Mouse (Mus musculus) testis, adult 2 months (tissue): Measurements from ENCODE around the gene Plpp1. TPM values are rescaled to one million over a fixed set of nuclear protein-coding genes. Genes with fewer than 3 reads are reported as not detected.

Source experiments
- H3K27ac ChIP-seq: fragments of 200-500 bp; 2 replicates; pipeline ENCODE4 v1.5.1; 2012; ENCODE audit warnings: low read depth, low read length; ENCODE audit not compliant: control insufficient read depth, insufficient read depth
- H3K27me3 ChIP-seq: fragments of 200-500 bp; 2 replicates; pipeline ENCODE4 v1.6.1; 2012; ENCODE audit warnings: mild to moderate bottlenecking, low read length, moderate library complexity; ENCODE audit not compliant: control insufficient read depth, insufficient read depth
- H3K36me3 ChIP-seq: fragments of 200-500 bp; 2 replicates; pipeline ENCODE4 v1.6.1; 2012; ENCODE audit warnings: mild to moderate bottlenecking, low read length; ENCODE audit not compliant: control insufficient read depth, insufficient read depth
- H3K4me1 ChIP-seq: fragments of 200-500 bp; 2 replicates; pipeline ENCODE4 v1.6.1; 2012; ENCODE audit warnings: low read length; ENCODE audit not compliant: control insufficient read depth, insufficient read depth
- H3K4me3 ChIP-seq: fragments of 200-500 bp; 2 replicates; pipeline ENCODE4 v1.5.1; 2012; ENCODE audit warnings: low read depth, mild to moderate bottlenecking, low read length, moderate library complexity, mixed read lengths; ENCODE audit not compliant: control insufficient read depth
- CTCF ChIP-seq: fragments of 200-500 bp; IDR thresholded peaks from 2 replicates; pipeline ENCODE4 v1.5.1; 2012; ENCODE audit warnings: low read depth, mild to moderate bottlenecking, inconsistent platforms, low read length, moderate library complexity; ENCODE audit not compliant: control insufficient read depth, insufficient read depth, insufficient replicate concordance
- POLR2A ChIP-seq: fragments of 200-500 bp; IDR thresholded peaks from 2 replicates; pipeline ENCODE4 v1.6.1; 2012; ENCODE audit warnings: low read depth, mild to moderate bottlenecking, inconsistent platforms, low read length, moderate library complexity; ENCODE audit not compliant: control insufficient read depth
- polyA plus RNA-seq: library from polyadenylated mRNA; depleted of rRNA; stranded (reverse); fragments of >200 nt; gene quantifications from 2 replicates; pipeline ENCODE4 v1.2.3, GENCODE M21; 2012

The Plpp1 gene
- polyA plus RNA-seq, 1 experiment, result 115 TPM

- TF ChIP-seq CTCF (no peak), POLR2A (no peak)
These were observed 53.2 kb downstream of the Plpp1 start for GRCm38 (mm10) chr13:112853710-112854316.

GRCm38 (mm10) chr13:112854402-112854801, 53.8 kb downstream of the Plpp1 start:
- no peak overlapping the region for H3K27ac ChIP-seq
- H3K4me1 ChIP-seq, result no peaks in the 10 kb centered on the region
- no peaks in the 10 kb centered on the region for H3K36me3 ChIP-seq
- TF ChIP-seq POLR2A (no peak), CTCF (no peak)
- no peaks in the 10 kb centered on the region for H3K27me3 ChIP-seq
- H3K4me3 ChIP-seq, result no peak overlapping the region

More at GRCm38 (mm10) chr13:112853710-112854316, 53.2 kb downstream of the Plpp1 start:
- Histone ChIP-seq H3K4me3 (no peak overlapping the region), H3K27me3 (no peaks in the 10 kb centered on the region), H3K36me3 (no peaks in the 10 kb centered on the region), H3K4me1 (no peaks in the 10 kb centered on the region), H3K27ac (no peak overlapping the region)

DNA sequence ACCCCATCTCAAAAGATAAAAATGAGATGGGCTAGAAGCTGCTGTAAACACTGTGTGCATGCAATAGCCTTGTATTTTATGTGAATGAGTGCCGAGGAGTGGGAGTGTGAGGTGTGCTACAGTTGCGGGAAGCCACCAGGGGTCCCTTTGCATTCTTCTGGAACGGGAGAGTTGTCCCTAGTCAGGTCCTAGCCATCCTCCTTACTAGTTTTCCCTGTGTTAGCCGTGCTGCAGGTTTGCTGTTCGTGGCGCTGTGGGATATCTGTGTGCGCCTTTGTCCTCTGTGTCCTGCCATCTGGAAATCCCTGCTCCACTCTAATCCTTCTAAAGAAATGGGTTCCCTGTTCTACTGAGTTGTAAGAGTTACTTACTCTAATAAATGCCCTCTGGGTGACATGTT, 57.3 kb downstream of the Plpp1 start:
- no peak for TF ChIP-seq CTCF
- TF ChIP-seq POLR2A, result no peak
- Histone ChIP-seq H3K36me3 (no peaks in the 10 kb centered on the region), H3K4me1 (no peaks in the 10 kb centered on the region), H3K27me3 (no peaks in the 10 kb centered on the region), H3K4me3 (no peak overlapping the region), H3K27ac (no peak overlapping the region)

- no peak overlapping the region for H3K4me3 ChIP-seq
- H3K4me1 ChIP-seq, result no peaks in the 10 kb centered on the region
- no peaks in the 10 kb centered on the region for H3K36me3 ChIP-seq
- no peaks in the 10 kb centered on the region for H3K27me3 ChIP-seq
- H3K27ac ChIP-seq, result no peak overlapping the region
- TF ChIP-seq CTCF (no peak), POLR2A (no peak)
These were observed 59.1 kb downstream of the Plpp1 start for GRCm38 (mm10) chr13:112859574-112860134.

GRCm38 (mm10) chr13:112860370-112860769, 59.8 kb downstream of the Plpp1 start:
- H3K27ac ChIP-seq, result no peak overlapping the region
- H3K36me3 ChIP-seq, result no peaks in the 10 kb centered on the region
- no peak overlapping the region for H3K4me3 ChIP-seq
- no peaks in the 10 kb centered on the region for H3K27me3 ChIP-seq
- H3K4me1 ChIP-seq, result no peaks in the 10 kb centered on the region
- TF ChIP-seq POLR2A (no peak), CTCF (no peak)

DNA sequence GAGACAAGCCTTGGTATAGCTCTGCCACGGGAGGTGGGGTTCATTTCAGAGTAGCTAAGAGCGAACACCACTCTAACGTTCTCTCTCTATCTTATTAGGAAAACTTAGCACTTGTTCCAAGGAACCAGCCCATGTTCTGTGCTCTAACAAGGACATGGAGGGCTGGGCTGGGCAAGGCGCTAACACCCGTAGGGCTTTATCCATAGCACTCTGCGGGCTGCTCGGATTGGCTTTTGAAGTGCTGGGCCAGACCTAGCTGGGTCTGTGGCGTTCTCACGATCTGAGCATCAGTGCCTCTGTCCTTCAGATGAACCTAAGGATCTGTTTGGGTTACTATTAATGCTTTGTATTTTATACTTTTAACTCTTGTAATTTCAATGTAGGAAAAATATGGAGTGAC, 60.3 kb downstream of the Plpp1 start:
- Histone ChIP-seq H3K27me3 (no peaks in the 10 kb centered on the region), H3K4me3 (no peak overlapping the region), H3K36me3 (no peaks in the 10 kb centered on the region), H3K27ac (no peak overlapping the region), H3K4me1 (no peaks in the 10 kb centered on the region)
- TF ChIP-seq POLR2A, result no peak
- no peak for TF ChIP-seq CTCF

DNA sequence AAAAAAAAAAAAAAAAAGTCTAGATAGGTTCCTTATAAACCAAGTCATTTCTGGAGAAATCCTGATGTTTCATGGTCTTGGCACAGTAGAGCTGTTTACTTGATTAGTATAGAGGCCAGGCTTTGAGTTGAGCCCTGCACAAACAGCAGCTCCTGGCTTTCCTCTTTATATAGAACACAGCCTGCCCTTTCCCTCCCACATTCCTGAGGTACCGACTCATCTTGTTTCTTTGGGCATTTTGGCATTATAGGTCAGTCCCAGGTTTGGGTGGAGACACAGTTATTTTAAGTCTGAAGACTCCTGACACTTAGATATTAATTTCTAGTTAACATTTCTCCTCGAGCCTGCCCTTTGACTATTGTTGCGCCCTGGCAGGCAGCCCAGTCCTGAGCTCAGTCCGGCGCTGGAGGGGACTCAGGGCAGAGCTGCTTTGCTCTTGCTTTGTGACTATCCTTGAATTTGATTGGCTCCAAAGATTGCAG, 61.3 kb downstream of the Plpp1 start:
- no peak overlapping the region for H3K27ac ChIP-seq
- no peaks in the 10 kb centered on the region for H3K4me1 ChIP-seq
- TF ChIP-seq CTCF (no peak), POLR2A (no peak)
- no peaks in the 10 kb centered on the region for H3K27me3 ChIP-seq
- no peak overlapping the region for H3K4me3 ChIP-seq
- H3K36me3 ChIP-seq, result no peaks in the 10 kb centered on the region

DNA sequence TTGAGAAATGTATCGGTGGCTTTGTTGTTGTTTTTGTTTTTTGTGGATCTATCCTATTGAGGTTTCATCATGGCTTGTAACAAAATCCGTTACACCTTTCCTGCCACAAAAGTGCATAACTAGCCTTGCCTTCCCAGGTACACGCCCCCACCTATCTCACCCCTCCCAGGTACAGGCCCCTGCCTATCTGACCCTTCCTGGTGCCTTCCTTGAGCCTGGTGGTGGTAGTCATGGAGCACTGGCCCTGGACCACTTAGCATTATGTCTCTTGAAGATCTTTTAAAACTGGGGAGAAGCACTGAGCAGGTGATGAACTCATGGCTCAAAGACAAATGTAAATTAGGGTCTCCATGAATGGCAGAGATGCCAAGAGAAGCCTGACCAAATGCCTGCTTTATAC, 61.8 kb downstream of the Plpp1 start:
- H3K4me3 ChIP-seq, result no peak overlapping the region
- H3K27ac ChIP-seq, result no peak overlapping the region
- TF ChIP-seq CTCF, result no peak
- no peak for TF ChIP-seq POLR2A
- no peaks in the 10 kb centered on the region for H3K27me3 ChIP-seq
- no peaks in the 10 kb centered on the region; the same call in 1 of the 2 replicates for H3K36me3 ChIP-seq
- H3K4me1 ChIP-seq, result no peaks in the 10 kb centered on the region
